Mouse (Mus musculus) CH12.LX (cell line): ENCODE results near the gene Gm9913.

Experiments used
- BHLHE40 ChIP-seq: IDR thresholded peaks from 2 replicates; pipeline ENCODE4 v1.6.1; 2011; ENCODE audit warnings: mild to moderate bottlenecking, low read depth, low read length, improper control_type of control experiment
- CTCF ChIP-seq, 2 experiments: IDR thresholded peaks in 1 of 2; conservative IDR thresholded peaks in 1 of 2; 2 replicates each; pipeline ENCODE4 v1.5.1; 2011 to 2012; ENCODE audit warnings: low read depth in 2 of 2, low read length in 2 of 2, improper control_type of control experiment in 1 of 2, inconsistent platforms in 1 of 2, mild to moderate bottlenecking in 1 of 2, moderate library complexity in 1 of 2
- EP300 ChIP-seq: IDR thresholded peaks from 2 replicates; pipeline ENCODE4 v1.6.1; 2011; ENCODE audit warnings: low read length, improper control_type of control experiment
- MAZ ChIP-seq: IDR thresholded peaks from 2 replicates; pipeline ENCODE4 v1.6.1; 2012; ENCODE audit warnings: low read depth, mild to moderate bottlenecking, inconsistent platforms, low read length, improper control_type of control experiment, moderate library complexity
- MEF2A ChIP-seq: IDR thresholded peaks from 2 replicates; pipeline ENCODE4 v1.6.1; 2014; ENCODE audit warnings: low read depth, mild to moderate bottlenecking, inconsistent platforms, low read length, improper control_type of control experiment, borderline replicate concordance
- POLR2A ChIP-seq: IDR thresholded peaks from 2 replicates; pipeline ENCODE4 v1.6.1; 2011; ENCODE audit warnings: low read depth, mild to moderate bottlenecking, improper control_type of control experiment, low read length
- POLR2AphosphoS2 ChIP-seq: IDR thresholded peaks from 2 replicates; pipeline ENCODE4 v1.6.1; 2011; ENCODE audit warnings: low read depth, low read length, improper control_type of control experiment
- RCOR1 ChIP-seq: conservative IDR thresholded peaks from 2 replicates; pipeline ENCODE4 v1.6.1; 2012; ENCODE audit warnings: low read depth, mild to moderate bottlenecking, inconsistent platforms, low read length, improper control_type of control experiment
- TBP ChIP-seq: conservative IDR thresholded peaks from 2 replicates; pipeline ENCODE4 v1.6.1; 2011; ENCODE audit warnings: low read depth, low read length, improper control_type of control experiment
- TCF12 ChIP-seq: IDR thresholded peaks from 2 replicates; pipeline ENCODE4 v1.6.1; 2014; ENCODE audit warnings: low read depth, mild to moderate bottlenecking, inconsistent platforms, low read length, improper control_type of control experiment
- USF1 ChIP-seq: IDR thresholded peaks from 2 replicates; pipeline ENCODE4 v1.6.1; 2014; ENCODE audit warnings: low read depth, mild to moderate bottlenecking, inconsistent platforms, low read length, improper control_type of control experiment
- ZC3H11A ChIP-seq: IDR thresholded peaks from 2 replicates; pipeline ENCODE4 v1.6.1; 2012; ENCODE audit warnings: low read depth, mild to moderate bottlenecking, inconsistent platforms, low read length, improper control_type of control experiment

- TF ChIP-seq POLR2AphosphoS2 (no peak), TCF12 (no peak), RCOR1 (no peak), POLR2A (no peak), CTCF (conservative IDR thresholded peaks at IDR 0.05 in 1 of 2, IDR thresholded peaks at IDR 0.05 in 1 of 2; ENCODE audit: low read depth in 2 of 2, low read length in 2 of 2) (no peak), USF1 (no peak), EP300 (no peak), ZC3H11A (no peak), TBP (no peak), MAZ (no peak), BHLHE40 (no peak), MEF2A (no peak)
These were observed 27.5 kb upstream of the Gm9913 start for GRCm38 (mm10) chr2:125477367-125477766.
